Mouse (Mus musculus) cortical plate, adult 2 months (tissue): ENCODE data around the gene Dld.

Source experiments
- CTCF ChIP-seq: fragments of 200-500 bp; IDR thresholded peaks from 2 replicates; pipeline ENCODE4 v1.5.1; 2011; ENCODE audit warnings: mild to moderate bottlenecking, control low read depth, low read length; ENCODE audit not compliant: insufficient read depth; ENCODE audit errors: extremely low read depth
- POLR2A ChIP-seq: fragments of 200-500 bp; IDR thresholded peaks from 2 replicates; pipeline ENCODE4 v1.6.1; 2011; ENCODE audit warnings: mild to moderate bottlenecking, low read length, control low read depth; ENCODE audit not compliant: insufficient read depth; ENCODE audit errors: extremely low read depth

DNA sequence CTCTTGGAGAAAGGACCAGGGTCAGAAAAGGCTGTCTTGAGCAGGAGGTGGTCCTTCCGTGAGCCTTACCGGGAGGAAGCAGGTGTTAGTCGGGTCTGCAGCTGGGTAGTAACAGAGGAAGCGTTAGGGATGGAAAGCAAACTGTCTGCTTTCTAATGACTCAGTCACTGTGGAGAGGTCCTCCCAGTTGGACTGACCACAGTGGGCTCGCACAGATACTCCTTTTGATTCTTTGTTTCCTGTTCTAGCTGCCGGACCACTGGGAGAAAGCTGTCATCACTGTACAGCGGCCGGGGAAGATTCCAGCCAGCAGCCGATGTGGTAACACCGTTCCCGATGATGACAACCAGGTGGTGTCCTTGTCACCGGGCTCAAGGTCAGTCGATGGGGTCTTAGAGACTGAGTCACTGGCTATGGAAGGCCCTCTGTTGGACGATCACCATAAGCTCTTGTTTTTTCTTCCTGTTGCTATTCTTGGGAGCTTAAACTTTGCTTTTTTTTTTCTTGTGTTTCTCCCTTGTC is 51.5 kb downstream of the Dld start:
- no peak for TF ChIP-seq POLR2A
- TF ChIP-seq CTCF = no peak
